Mouse (Mus musculus): ENCODE measurements around the gene Trit1. TPM values are rescaled to one million over a fixed set of nuclear protein-coding genes. Genes with fewer than 3 reads are reported as not detected.
"Not testable (repeated sequence)": the region's sequence is repeated elsewhere in the genome, so short reads cannot be mapped to it uniquely, and the experiment has no call there.

The Trit1 gene
- 1 to 10 TPM; 7.7 to 7.9 TPM for total RNA-seq (2021)
- long read RNA-seq, experiment 1, transcript Trit1-201 (11 exons, 2,074 nt) = major isoform, 5 of 8 reads
- long read RNA-seq, experiment 1, partial matches to known transcripts = 0 of 8 reads
- long read RNA-seq, experiment 1, other reads (novel, unspliced or antisense) = 3 of 8 reads
- long read RNA-seq, experiment 2, transcript Trit1-201 (11 exons, 2,074 nt) = major isoform, 5 of 9 reads
- long read RNA-seq, experiment 2, partial matches to known transcripts = 2 of 9 reads
- long read RNA-seq, experiment 2, other reads (novel, unspliced or antisense) = 1 of 9 reads

DNA sequence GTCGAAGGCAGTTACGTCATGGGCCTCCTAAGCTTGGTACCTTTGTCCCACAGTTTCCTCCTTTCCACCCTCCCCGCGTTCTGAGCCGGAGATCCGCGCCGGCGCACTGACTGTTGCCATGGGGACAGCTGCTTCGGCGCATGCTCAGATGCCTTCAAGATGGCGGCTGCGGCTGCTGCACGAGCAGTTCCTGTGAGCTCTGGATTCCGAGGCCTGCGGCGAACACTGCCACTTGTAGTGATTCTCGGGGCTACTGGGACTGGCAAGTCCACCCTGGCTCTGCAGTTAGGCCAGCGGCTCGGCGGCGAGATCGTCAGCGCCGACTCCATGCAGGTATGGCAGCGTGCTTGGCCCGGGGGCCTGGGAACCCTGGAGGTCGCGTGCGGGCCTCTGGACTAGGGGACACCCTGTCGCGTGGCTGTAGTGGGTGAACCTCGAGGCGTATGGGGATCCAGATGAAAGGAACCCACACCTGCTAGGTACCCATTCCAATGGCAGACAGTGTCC, at the start of gene Trit1:
Gene Trit1, plus strand, starts transcription at position 147 of the 507 bp plus-strand sequence.
- intact Hi-C loops (cut with DNase I) = no loop called here
- peak; percentile 88 to 89 for DNase-seq

GRCm38 (mm10) chr4:122968106-122968505, 48.3 kb upstream of the Trit1 start:
- DNase-seq = no peak
- intact Hi-C loops (cut with DNase I) = no loop called here

GRCm38 (mm10) chr4:122971191-122971590, 45.2 kb upstream of the Trit1 start:
- intact Hi-C loops (cut with DNase I) = no loop called here
- no peak for DNase-seq

- no peak for DNase-seq
- intact Hi-C loops (cut with DNase I) = no loop called here
These were observed 44.8 kb upstream of the Trit1 start for GRCm38 (mm10) chr4:122971646-122972045.

DNA sequence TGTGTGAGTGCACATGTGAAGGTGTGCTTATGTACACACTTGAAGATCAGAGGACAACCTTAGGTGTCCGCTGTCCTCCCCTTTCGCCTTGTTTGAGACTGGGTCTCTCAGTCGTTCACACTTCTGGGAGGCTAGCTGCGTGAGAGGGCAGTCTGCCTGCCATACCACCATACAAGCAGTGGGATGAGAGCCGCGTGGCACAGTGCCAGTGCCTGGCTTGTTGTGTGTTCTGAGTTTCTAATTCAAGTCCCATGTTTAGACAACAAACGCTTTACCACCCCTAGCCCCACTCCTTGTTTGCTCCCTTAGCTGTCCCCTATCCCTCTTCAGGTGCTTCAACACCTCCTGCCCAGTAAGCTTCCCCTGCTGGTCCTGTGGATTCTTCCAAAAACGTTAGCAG, 44.3 kb upstream of the Trit1 start:
- no peak for DNase-seq
- intact Hi-C loops (cut with DNase I) = no loop called here

DNA sequence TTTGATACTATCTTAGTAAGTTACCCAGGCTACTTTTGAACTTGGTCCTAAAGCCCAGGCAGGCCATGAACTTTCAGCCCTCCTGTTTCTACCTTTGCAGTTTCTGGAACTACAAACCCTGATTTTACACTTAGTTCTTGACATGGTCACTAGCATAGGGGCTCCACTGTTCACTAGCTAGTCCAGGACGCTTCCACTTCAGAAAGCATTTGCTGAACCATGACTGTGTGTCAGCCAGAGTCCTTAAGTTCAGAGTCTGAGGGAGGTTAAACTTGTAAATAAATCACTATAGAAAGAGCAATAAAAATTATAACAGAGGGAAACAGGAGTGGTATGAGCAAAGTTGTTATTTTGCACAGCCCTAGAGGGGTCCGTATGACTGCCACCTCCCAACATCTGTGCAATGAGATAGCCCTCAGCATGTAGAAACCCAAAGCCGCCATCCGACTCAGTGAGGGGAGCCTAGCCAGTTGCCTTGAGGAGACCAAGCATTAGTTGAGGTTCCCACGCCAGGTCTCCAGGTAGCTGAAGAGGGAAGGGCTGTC, 41.3 kb upstream of the Trit1 start:
- DNase-seq = no peak
- intact Hi-C loops (cut with DNase I) = no loop called here

DNA sequence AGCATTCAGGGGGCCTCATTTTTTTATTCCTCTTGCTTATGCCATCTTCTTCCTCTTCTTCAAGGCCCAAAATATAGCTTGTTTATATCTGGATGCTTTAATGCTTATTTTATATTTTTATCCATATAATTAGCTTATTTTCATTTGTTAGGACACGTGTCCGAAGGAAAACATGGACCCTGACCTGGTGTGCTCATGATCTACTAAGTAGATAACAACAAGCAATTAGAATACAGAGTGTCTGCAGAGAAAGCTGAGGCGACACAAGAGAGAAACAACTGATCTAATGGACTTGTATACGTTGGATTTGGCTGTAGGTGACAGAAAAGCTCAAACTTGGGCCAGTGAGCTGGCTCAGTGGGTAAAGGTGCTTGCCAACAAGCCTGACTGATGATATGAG, 39.5 kb upstream of the Trit1 start:
- no peak for DNase-seq
- intact Hi-C loops (cut with DNase I) = no loop called here

GRCm38 (mm10) chr4:122978850-122979249, 37.5 kb upstream of the Trit1 start:
- intact Hi-C loops (cut with DNase I) = no loop called here

DNA sequence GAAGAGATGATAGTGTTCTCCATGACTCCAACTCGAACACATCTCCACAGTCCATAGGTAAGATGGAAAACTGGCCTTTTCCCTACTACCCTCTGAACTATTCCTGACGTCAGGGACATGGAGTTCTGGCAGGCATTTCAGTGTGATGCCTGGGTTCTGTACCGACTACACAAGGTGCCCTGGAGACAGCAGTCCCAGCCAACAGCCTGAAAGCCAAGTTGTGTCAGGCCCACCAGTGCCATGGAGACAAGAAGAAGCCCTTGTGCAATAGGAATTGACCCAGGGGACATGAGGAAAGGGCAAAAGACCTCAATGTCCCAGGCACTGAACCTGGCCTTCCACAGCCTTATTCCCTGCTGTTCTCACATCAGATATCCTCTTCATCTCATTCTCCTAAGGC, 36.6 kb upstream of the Trit1 start:
- DNase-seq = no peak
- intact Hi-C loops (cut with DNase I) = loop anchor here (5.0 to 10.0 kb wide), 3 partner anchors 33 to 175 kb away; no protein-coding TSS in a partner anchor

More at GRCm38 (mm10) chr4:122978850-122979249, 37.5 kb upstream of the Trit1 start:
- no peak for DNase-seq

DNA sequence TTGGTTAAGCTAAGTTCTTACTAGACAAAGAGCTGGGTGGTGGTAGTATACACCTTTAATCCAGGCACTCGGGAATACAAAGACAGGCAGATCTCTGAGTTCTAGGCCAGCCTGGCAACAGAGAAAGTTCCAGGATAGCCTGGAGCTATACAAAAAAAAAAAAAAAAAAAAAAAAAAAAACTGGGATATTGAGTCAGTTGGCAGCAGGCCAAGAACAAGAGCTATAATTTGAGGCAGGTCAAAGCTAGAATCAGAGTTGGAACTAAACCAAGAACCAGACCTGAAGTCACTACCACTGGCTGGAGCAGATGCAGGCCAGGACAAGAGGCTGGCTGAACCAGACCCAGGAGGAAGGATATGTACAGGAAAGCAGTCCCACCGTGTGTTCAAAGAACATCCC, 35.7 kb upstream of the Trit1 start:
- intact Hi-C loops (cut with DNase I) = loop anchor here (5.0 to 10.0 kb wide), 3 partner anchors 33 to 176 kb away; no protein-coding TSS in a partner anchor
- no peak for DNase-seq

DNA sequence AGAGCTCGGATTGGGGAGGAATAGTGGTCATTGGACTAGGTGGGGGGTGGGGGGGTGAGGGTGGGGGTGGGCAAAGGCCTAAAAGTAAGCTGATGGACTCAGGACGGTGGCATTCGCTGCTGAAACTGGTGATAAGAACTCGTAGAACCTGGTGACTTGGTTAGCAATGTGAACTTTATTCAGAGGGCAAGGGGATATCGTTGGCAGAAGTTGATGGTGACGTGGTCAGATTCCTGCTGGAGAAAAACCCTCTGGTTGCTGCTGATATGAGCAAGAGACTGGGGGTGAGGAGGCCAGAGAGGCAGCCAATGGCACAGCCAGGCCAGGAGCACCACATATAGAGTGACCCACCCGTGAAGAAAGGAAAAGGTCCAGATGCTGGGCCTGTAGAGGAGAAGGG, 35.2 kb upstream of the Trit1 start:
- intact Hi-C loops (cut with DNase I) = loop anchor here (5.0 to 10.0 kb wide), 3 partner anchors 34 to 176 kb away; no protein-coding TSS in a partner anchor
- no peak for DNase-seq

DNA sequence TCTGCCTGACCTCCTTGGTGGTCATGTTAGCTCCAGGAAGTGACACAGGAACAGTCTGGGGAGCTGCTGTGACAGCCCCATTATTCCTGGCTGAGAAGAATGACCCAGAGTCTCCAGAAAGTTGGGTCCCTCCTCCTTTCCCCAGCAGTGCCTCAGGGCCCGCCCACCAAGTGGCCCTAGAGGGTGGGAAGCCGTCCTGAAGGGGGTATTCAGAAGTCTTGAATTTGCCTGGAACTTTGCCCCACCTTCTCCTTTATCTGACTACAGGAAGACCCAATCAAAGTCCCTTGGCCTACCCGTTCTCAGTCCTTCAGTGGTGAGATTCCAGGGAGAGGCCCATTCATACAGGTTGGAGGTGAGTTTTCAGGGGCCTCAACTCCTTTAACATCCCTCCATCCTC, 34.5 kb upstream of the Trit1 start:
- intact Hi-C loops (cut with DNase I) = loop anchor here (5.0 to 10.0 kb wide), 3 partner anchors 35 to 177 kb away; no protein-coding TSS in a partner anchor
- DNase-seq = no peak

DNA sequence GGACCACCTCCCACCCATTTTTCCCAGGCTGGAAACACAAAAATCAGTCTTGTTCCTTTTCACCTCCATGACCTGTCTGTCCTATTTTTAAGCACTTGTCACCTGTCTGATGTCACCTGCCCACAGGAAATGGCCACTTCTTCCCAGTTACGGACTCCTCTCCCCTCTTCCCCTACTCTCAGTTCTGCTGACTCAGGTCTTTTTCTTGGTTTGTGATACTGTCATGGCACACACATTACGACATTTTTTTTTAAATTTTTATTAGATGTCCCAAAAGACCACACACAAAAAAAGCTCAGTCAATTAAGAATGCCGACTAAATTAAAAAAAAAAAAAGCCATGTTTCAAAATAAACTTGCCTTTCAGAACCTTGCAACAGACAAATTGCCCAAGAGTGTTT, 33.9 kb upstream of the Trit1 start:
- intact Hi-C loops (cut with DNase I) = loop anchor here (5.0 to 10.0 kb wide), 3 partner anchors 35 to 178 kb away; no protein-coding TSS in a partner anchor
- DNase-seq = no peak

DNA sequence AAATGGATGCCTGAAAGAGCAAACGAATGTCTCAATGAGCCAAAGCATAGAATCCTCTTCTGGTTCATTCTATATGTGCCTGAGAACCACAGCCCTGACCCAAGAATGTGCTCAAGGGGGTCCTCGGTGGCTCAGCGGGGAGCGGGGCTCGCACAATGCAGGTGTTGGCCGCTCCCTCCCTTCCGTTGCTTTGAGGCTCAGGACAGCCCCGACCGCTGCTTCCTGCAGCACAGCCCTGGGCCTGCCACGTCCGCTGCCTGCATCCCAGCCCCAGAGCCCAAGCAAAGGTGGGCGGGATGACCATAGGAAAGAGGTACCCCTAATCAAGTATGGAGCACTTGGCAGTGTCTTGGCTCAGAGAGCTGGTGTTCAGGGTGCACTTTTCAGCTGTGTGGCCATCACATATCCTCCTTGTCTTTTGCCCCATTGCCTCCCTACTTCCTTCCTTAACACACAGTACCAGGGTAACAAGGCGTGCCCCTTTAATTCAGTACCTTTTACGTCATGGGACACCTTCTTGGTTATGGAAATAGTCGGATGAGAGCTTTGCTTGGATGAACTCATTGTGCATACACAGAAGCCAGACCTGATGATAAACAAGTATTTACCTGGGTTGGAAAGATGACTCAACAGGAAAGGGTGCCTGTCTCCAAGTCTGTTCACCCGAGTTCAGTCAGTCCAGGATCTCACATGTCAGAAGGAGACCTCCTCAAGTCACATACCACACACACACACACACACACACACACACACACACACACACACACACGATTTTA, 32.7 kb upstream of the Trit1 start:
- intact Hi-C loops (cut with DNase I) = loop anchor here (5.0 to 10.0 kb wide), 3 partner anchors 36 to 179 kb away; no protein-coding TSS in a partner anchor
- no peak for DNase-seq

DNA sequence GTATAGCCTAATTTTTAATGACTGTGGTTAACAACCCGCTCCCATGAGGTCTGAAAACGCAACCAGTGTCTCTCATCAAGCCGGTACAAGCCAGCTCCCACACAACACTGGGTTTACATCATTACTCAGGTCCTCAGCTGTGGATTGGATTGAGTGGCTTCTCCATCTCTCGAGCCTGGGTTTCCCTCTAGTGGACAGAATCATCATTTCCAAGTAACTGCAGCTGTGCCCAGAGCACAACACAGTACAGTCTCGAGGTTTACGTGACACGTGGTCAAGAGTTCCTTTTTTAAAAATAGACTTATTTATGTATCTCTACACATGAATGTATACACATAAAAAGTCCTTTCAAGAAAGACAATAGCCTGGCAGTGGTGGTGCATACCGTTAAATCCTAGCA, 31.3 kb upstream of the Trit1 start:
- intact Hi-C loops (cut with DNase I) = loop anchor here (1.0 to 10.0 kb wide), 2 partner anchors 75 to 180 kb away; no protein-coding TSS in a partner anchor
- no peak for DNase-seq

DNA sequence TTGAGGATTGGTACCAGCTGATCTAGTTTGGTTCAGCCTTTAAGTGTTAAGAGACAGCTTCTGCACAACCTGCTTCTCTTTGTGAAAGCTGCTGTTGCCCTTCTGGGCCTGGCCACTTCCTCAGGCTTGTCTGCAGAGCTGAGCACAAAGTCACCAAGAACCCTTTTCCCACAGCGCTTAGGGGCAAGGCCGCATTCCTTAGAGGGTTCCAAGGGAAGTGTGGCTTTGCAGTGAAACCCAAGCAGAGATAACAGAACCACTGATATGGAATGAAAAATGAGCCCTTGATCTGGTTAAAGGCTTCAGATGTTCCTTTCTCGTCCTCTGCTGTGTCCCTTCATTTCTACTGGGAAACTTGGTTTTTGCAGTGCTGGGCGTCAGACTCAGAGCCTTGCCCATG, 29.0 kb upstream of the Trit1 start:
- no peak for DNase-seq
- intact Hi-C loops (cut with DNase I) = loop anchor here (10.0 kb wide), 1 partner anchor 183 kb away; no protein-coding TSS in a partner anchor

DNA sequence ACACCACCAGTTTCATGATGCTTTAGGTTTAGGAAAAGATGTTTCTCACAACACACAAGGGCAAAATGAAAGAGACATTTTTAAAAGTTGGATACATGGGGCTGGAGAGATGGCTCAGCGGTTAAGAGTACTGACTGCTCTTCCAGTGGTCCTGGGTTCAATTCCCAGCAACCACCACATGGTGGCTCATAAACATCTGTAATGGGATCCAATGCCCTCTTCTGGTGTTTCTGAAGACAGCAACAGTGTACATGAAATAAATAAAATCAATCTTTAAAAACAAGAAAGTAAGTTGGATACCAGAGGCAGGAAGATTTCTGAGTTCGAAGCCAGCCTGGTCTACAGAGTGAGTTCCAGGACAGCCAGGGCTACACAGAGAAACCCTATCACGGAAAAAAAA, 28.4 kb upstream of the Trit1 start:
- intact Hi-C loops (cut with DNase I) = loop anchor here (10.0 kb wide), 1 partner anchor 183 kb away; no protein-coding TSS in a partner anchor
- DNase-seq = not testable (repeated sequence)

- no peak for DNase-seq
- intact Hi-C loops (cut with DNase I) = no loop called here
These were observed 25.2 kb upstream of the Trit1 start for GRCm38 (mm10) chr4:122991177-122991576.

DNA sequence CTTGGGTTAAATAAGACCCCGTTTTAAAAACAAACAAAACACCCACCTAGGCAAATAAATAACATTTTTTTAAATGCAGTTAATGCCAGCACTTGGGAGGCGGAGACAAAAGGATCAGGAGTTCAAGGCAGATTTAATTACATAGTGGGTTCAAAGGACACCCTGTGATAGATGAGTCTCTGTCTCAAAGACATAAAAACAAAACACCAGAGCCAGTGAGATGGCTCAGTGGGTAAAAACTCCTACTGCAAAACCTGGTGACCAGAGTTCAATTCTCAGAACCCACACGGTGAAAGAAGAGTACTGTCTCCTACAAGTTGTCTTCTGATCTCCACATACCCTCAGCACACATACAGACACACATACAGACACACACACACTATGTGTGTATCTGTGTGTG, 24.1 kb upstream of the Trit1 start:
- no peak for DNase-seq
- intact Hi-C loops (cut with DNase I) = no loop called here

GRCm38 (mm10) chr4:122995404-122996220, 20.8 kb upstream of the Trit1 start, which contains the start of gene Mycl:
Gene Mycl (plus strand): TSS chr4:122995652.
- DNase-seq = peak; percentile 70 to 77
- intact Hi-C loops (cut with DNase I) = loop anchor here (1.0 kb wide), 1 partner anchor 88 kb away; no protein-coding TSS in a partner anchor

All from gastrocnemius, postnatal 36 days (tissue).